In genomic region chr4:123104651-123105450, GRCm38 (mm10) we compare ENCODE assay signal across 8 mouse cellular contexts. TPM values are rescaled to one million over a fixed set of nuclear protein-coding genes. Genes with fewer than 3 reads are reported as not detected.
DNase-seq lines count a peak whose midpoint lies in the region; ATAC-seq and TF ChIP-seq lines count a peak whose summit lies in the region.

TSS of gene Bmp8b (plus strand) at chr4:123105165.

- 4% methylated on average over 75 of the region's 75 CpGs for WGBS in heart, embryonic 14.5 days
- WGBS in limb, embryonic 13.5 days = 6% methylated on average over 75 of the region's 75 CpGs
- WGBS in midbrain, embryonic 16.5 days = 6% methylated on average over 74 of the region's 75 CpGs

- peak within 1 kb of the TSS; percentile 62 for H3K4me2 ChIP-seq in heart, embryonic 14.5 days (ENCODE audit: low read length)
- peak within 1 kb of the TSS; percentile 61 for H3K4me2 ChIP-seq in limb, embryonic 13.5 days (replicated peaks)
- peak within 1 kb of the TSS; percentile 58 for H3K4me2 ChIP-seq in midbrain, embryonic 16.5 days (ENCODE audit: low read length)

- H3K4me3 ChIP-seq in heart, embryonic 14.5 days (ENCODE audit: control insufficient read depth in 1 of 2, insufficient read depth in 1 of 2, low read depth in 1 of 2, low read length in 2 of 2) = peak within 1 kb of the TSS; percentile 34 to 35
- H3K4me3 ChIP-seq in limb, embryonic 13.5 days = peak within 1 kb of the TSS; percentile 37
- peak within 1 kb of the TSS; percentile 31 for H3K4me3 ChIP-seq in midbrain, embryonic 16.5 days (ENCODE audit: low read depth, low read length)
- H3K4me3 ChIP-seq in layer of hippocampus, adult 2 months = no peak within 1 kb of the TSS

- H3K9ac ChIP-seq in heart, embryonic 14.5 days (ENCODE audit: low read length) = no peak within 1 kb of the TSS; the same call in 1 of the 2 replicates
- H3K9ac ChIP-seq in limb, embryonic 13.5 days = peak within 1 kb of the TSS; percentile 35; the same call in 1 of the 2 replicates
- peak within 1 kb of the TSS; percentile 13; the same call in 1 of the 2 replicates for H3K9ac ChIP-seq in midbrain, embryonic 16.5 days (ENCODE audit: low read depth, low read length)

- no peaks in the 10 kb centered on the region for H3K9me3 ChIP-seq in heart, embryonic 14.5 days (ENCODE audit: control insufficient read depth, low read length)
- no peaks in the 10 kb centered on the region for H3K9me3 ChIP-seq in limb, embryonic 13.5 days
- H3K9me3 ChIP-seq in midbrain, embryonic 16.5 days (replicated peaks; ENCODE audit: control insufficient read depth, low read length, poor library complexity, severe bottlenecking) = no peaks in the 10 kb centered on the region

- intact Hi-C loops in heart, postnatal 36 days (cut with DNase I) = no loop called here

- no peak for TF ChIP-seq CTCF in layer of hippocampus, adult 2 months (conservative IDR thresholded peaks at IDR 0.05)

- no peak within 1 kb of the TSS for H3K27ac ChIP-seq in heart, embryonic 14.5 days (replicated peaks in 1 of 2; ENCODE audit: control insufficient read depth in 1 of 2, insufficient read depth in 1 of 2, low read depth in 2 of 2, low read length in 2 of 2)
- H3K27ac ChIP-seq in limb, embryonic 13.5 days = no peak within 1 kb of the TSS
- H3K27ac ChIP-seq in midbrain, embryonic 16.5 days (ENCODE audit: low read length) = no peak within 1 kb of the TSS
- H3K27ac ChIP-seq in layer of hippocampus, adult 2 months = no peak within 1 kb of the TSS

- peaks cover 36% of the 10 kb centered on the region for H3K27me3 ChIP-seq in heart, embryonic 14.5 days (ENCODE audit: control insufficient read depth, insufficient read depth, low read length)
- peaks cover 64% of the 10 kb centered on the region for H3K27me3 ChIP-seq in limb, embryonic 13.5 days
- H3K27me3 ChIP-seq in midbrain, embryonic 16.5 days (ENCODE audit: control insufficient read depth, insufficient read depth, low read depth, low read length) = peaks cover 28% of the 10 kb centered on the region

- H3K4me1 ChIP-seq in heart, embryonic 14.5 days (ENCODE audit: control insufficient read depth in 2 of 2, insufficient read depth in 2 of 2, low read length in 2 of 2) = peaks cover 4 to 10% of the 10 kb centered on the region in 2 experiments
- peaks cover 11% of the 10 kb centered on the region for H3K4me1 ChIP-seq in limb, embryonic 13.5 days
- H3K4me1 ChIP-seq in midbrain, embryonic 16.5 days (ENCODE audit: control insufficient read depth, insufficient read depth, low read length) = peaks cover 6% of the 10 kb centered on the region; the same call in 1 of the 2 replicates

- no peak for DNase-seq in heart, postnatal 36 days
- no peak for DNase-seq in cerebellum, adult 8-10 months
- no peak for DNase-seq in layer of hippocampus, adult 2 months (ENCODE audit: low spot score in 2 of 2)
- DNase-seq in thymus, postnatal 10 days (ENCODE audit: low spot score in 2 of 2) = no peak

- peak; percentile 48; the same call in 1 of the 2 replicates for ATAC-seq in heart, embryonic 14.5 days (ENCODE audit: insufficient number of reproducible peaks, insufficient read depth, low FRiP score, low read depth)
- ATAC-seq in hematopoietic stem cell, adult 5-6 weeks (replicated peaks in 1 of 2; ENCODE audit: insufficient read depth in 1 of 2, low FRiP score in 2 of 2, low TSS enrichment in 1 of 2, low read depth in 1 of 2, poor library complexity in 2 of 2, severe bottlenecking in 2 of 2) = peak; percentile 33 to 49; a peak in 3 of 4 replicates
- 0 out of 2 replicates have a peak, but pooled peaks have one; percentile 32 for ATAC-seq in limb, embryonic 13.5 days (ENCODE audit: low FRiP score, low read depth)
- peak; percentile 60 for ATAC-seq in midbrain, embryonic 16.5 days

- H3K36me3 ChIP-seq in heart, embryonic 14.5 days (ENCODE audit: control insufficient read depth, insufficient read depth, low read length) = no peaks in the 10 kb centered on the region
- H3K36me3 ChIP-seq in limb, embryonic 13.5 days = no peaks in the 10 kb centered on the region
- H3K36me3 ChIP-seq in midbrain, embryonic 16.5 days (ENCODE audit: control insufficient read depth, insufficient read depth, low read length) = no peaks in the 10 kb centered on the region

RNA-seq across cellular contexts. Expression of gene Bmp8b, which starts in this region (rescaled TPM):
- 0.22 and 0.23 TPM in 2 replicates for polyA plus RNA-seq in heart, embryonic 14.5 days (2014; fragmentation: Nextera tagmentation; extraction: Ambion mirVana)
- total RNA-seq in heart, postnatal 36 days (2021) = not detected
- total RNA-seq in hematopoietic stem cell, adult 5-6 weeks (2017) = not detected in 2 replicates
- 0.28 and 0.89 TPM in 2 replicates for polyA plus RNA-seq in limb, embryonic 13.5 days (2015; fragmentation: Nextera tagmentation; extraction: Ambion mirVana)
- polyA plus RNA-seq in midbrain, embryonic 16.5 days (2015; fragmentation: Nextera tagmentation; extraction: Ambion mirVana) = 0.44 and 0.51 TPM in 2 replicates
- total RNA-seq in layer of hippocampus, adult 2 months (2021) = under 1 TPM; 0.20 to 0.29 TPM

Comparison
In these comparisons a context has a peak if more than half of its experiments do, and no peak if none do; other contexts are left out.
1. Peak in ATAC-seq, H3K4me3 ChIP-seq and H3K4me2 ChIP-seq in heart, embryonic 14.5 days; RNA of the gene not detected or under 1 TPM.
2. Peak in ATAC-seq in hematopoietic stem cell, adult 5-6 weeks; RNA of the gene not detected or under 1 TPM.
3. Peak in ATAC-seq, H3K4me3 ChIP-seq, H3K9ac ChIP-seq and H3K4me2 ChIP-seq in limb, embryonic 13.5 days; RNA of the gene not detected or under 1 TPM.
4. Peak in ATAC-seq, H3K4me3 ChIP-seq, H3K9ac ChIP-seq and H3K4me2 ChIP-seq in midbrain, embryonic 16.5 days; RNA of the gene not detected or under 1 TPM.